Mouse (Mus musculus): ENCODE data around the gene Stk32b.

The Stk32b gene

DNA sequence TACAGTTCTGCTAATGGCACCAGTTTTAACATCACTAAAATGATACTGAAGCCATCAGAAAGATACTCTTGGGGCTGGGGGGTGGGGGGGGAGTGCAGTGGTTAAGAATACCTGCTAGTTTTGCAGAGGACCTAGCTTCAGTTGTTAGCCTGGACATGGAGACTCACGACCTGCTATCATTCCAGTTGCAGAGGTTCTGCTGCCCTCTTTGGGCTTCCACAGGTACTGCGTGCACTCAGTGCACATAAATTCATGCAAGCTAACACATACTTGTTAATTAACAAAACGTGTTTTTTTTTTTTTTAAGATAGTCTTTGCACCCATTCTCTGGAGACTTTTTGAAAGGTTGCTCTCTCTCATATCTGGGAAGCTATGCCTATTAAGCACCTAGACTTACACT lies 8.8 kb downstream of the Stk32b start:
- no peak for DNase-seq (ENCODE audit: low read depth, low spot score)
- Histone ChIP-seq H3K36me3 (ENCODE audit: control insufficient read depth, insufficient read depth, low read length, poor library complexity, severe bottlenecking) (no peaks in the 10 kb centered on the region), H3K27me3 (ENCODE audit: control insufficient read depth, insufficient read depth, low read length, poor library complexity, severe bottlenecking) (no peaks in the 10 kb centered on the region)

DNA sequence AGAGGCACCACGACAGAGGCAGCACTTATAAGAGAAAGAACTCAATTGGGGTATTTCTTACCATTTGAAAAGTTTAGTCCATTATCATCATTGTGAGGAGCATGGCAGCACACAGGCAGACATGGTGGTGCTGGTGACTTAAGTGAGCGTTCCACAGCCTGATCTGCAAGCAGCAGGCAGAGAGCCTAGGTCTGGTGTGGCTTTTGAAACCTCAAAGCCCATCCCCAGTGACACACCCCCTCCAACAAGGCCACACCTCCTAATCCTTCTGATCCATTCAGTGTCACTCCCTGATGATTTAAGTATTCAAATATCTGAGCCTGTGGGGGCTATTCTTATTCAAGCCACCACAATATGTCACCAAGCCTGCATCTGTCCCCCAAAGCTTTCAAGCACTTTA lies 12.0 kb downstream of the Stk32b start:
- H3K27me3 ChIP-seq (ENCODE audit: control insufficient read depth, insufficient read depth, low read length, poor library complexity, severe bottlenecking): no peaks in the 10 kb centered on the region
- H3K36me3 ChIP-seq (ENCODE audit: control insufficient read depth, insufficient read depth, low read length, poor library complexity, severe bottlenecking): no peaks in the 10 kb centered on the region
- no peak for DNase-seq (ENCODE audit: low read depth, low spot score)

DNA sequence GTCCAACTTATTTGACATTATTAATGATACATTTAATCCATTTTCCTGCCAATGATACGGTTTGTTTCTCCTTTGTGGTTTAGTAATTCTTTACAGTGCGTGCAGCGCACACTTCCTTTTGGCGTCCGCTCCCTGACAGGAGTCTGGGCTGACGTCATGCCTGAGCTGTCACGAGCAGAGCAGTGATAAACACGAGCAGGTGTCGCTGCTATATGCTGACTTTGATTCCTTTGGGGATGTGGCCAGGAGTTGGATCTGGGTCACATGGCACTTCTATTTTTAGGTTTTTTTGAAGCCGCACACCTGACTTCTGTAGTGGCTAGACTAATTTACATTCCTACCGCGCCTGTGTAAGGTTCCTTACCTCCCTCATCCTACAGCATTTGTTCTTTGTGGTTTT lies 17.2 kb downstream of the Stk32b start:
- no peak for DNase-seq (ENCODE audit: low read depth, low spot score)
- H3K36me3 ChIP-seq (ENCODE audit: control insufficient read depth, insufficient read depth, low read length, poor library complexity, severe bottlenecking): no peaks in the 10 kb centered on the region

DNA sequence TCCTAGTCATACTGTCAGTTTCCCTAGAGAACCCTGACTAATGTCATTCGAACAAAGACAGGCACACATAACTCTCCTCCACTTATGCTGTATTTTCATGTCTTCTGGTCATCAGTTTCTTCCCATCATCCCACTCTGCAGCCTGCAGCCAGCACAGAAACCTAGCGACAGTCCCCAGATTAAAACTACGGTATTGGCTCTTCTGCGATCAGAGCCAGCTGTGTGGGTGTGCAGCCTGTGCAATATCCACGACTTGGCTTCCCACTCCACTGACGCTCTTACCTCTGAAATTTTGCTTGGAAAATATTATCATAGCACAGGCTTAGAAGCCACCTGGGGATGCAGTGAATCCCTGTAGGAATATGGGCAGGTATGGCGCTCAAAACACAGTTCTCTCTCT lies 19.7 kb downstream of the Stk32b start:
- H3K36me3 ChIP-seq (ENCODE audit: control insufficient read depth, insufficient read depth, low read length, poor library complexity, severe bottlenecking): no peaks in the 10 kb centered on the region
- DNase-seq (ENCODE audit: low read depth, low spot score): no peak
- H3K27me3 ChIP-seq (ENCODE audit: control insufficient read depth, insufficient read depth, low read length, poor library complexity, severe bottlenecking): no peaks in the 10 kb centered on the region

More for the DNA sequence above, 17.2 kb downstream of the Stk32b start:
- H3K27me3 ChIP-seq (ENCODE audit: control insufficient read depth, insufficient read depth, low read length, poor library complexity, severe bottlenecking): no peaks in the 10 kb centered on the region

DNA sequence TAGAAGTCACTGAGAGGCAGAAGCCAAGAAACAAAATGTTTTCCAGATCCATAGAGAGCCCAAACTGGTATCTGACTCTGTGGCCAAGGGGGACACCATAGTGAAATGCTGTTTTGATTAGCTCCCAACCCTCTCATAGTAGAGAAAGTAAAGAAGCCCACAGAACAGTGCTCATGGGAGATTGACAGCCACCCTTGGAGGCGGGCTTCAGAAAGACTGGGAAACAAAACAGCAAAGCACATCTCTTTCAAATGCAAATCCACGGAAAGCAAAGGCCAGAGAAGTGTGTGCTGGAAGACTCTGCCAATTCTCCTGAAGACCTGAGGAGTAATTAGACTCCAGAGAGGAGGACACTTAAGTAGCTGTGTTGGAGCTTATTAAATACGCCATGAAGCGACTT lies 21.2 kb downstream of the Stk32b start:
- DNase-seq (ENCODE audit: low read depth, low spot score): no peak
- no peaks in the 10 kb centered on the region for H3K36me3 ChIP-seq (ENCODE audit: control insufficient read depth, insufficient read depth, low read length, poor library complexity, severe bottlenecking)
- H3K27me3 ChIP-seq (ENCODE audit: control insufficient read depth, insufficient read depth, low read length, poor library complexity, severe bottlenecking): no peaks in the 10 kb centered on the region

DNA sequence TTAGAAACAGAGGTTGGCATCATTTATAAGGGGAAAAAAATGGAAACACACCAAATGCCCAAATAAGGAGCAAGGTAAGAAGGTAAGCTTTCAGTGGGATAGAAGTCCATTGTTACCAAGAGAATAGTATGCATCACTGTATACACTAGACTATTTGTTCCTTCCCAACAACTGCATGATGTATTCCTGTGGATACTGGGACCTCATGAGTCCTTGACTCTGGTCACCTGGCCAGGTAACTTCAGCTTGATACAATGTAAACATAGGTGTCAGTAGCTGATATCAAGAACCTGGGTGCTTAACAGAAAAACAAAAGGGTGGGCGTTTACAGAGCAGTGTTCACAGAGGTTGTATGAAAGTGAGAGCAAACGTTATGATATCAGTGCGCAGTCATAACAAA lies 24.2 kb downstream of the Stk32b start:
- no peak for DNase-seq (ENCODE audit: low read depth, low spot score)
- no peaks in the 10 kb centered on the region for H3K27me3 ChIP-seq (ENCODE audit: control insufficient read depth, insufficient read depth, low read length, poor library complexity, severe bottlenecking)
- no peaks in the 10 kb centered on the region for H3K36me3 ChIP-seq (ENCODE audit: control insufficient read depth, insufficient read depth, low read length, poor library complexity, severe bottlenecking)

DNA sequence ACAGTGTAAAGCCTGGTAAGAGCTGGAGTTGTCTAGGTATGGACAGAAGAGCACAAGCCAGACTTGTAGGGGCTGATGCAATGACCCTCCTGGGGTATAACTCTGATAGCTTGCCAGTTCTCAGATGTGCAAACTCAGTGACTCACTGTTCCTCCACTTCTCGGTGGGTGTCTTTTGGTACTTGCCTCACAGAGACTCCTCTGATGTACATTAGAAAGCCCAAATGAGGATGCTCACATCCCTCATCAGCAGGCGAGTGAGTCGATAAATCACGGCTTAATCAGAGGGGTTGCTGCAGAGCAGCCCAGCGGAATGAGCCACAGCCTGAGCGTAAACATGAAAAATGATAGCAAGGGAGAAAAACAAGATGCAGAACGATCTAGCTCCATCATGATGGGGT lies 46.2 kb downstream of the Stk32b start:
- H3K36me3 ChIP-seq (ENCODE audit: control insufficient read depth, insufficient read depth, low read length, poor library complexity, severe bottlenecking): no peaks in the 10 kb centered on the region
- DNase-seq (ENCODE audit: low read depth, low spot score): no peak
- H3K27me3 ChIP-seq (ENCODE audit: control insufficient read depth, insufficient read depth, low read length, poor library complexity, severe bottlenecking): no peaks in the 10 kb centered on the region

DNA sequence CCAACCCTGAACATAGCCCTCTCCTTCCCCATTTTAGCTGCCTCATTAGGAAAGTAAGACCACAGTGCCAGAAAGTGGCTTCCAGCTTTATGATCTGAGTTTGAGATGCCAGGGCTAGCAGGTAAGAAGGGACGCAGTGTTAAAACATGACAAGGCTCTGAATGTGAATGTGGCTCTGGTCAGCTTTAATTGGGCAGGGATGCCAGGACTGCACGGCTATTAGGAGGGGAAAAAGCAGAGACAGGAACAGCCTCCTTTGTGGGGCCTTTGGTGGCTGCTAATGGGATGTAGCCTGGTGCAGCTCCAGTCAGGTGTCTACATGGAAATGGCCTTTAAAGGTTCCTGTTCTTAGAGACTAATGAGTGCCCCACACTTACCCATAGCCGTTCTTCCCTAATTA lies 52.0 kb downstream of the Stk32b start:
- DNase-seq (ENCODE audit: low read depth, low spot score): no peak
- no peaks in the 10 kb centered on the region; the same call in 1 of the 2 replicates for H3K27me3 ChIP-seq (ENCODE audit: control insufficient read depth, insufficient read depth, low read length, poor library complexity, severe bottlenecking)
- H3K36me3 ChIP-seq (ENCODE audit: control insufficient read depth, insufficient read depth, low read length, poor library complexity, severe bottlenecking): no peaks in the 10 kb centered on the region

DNA sequence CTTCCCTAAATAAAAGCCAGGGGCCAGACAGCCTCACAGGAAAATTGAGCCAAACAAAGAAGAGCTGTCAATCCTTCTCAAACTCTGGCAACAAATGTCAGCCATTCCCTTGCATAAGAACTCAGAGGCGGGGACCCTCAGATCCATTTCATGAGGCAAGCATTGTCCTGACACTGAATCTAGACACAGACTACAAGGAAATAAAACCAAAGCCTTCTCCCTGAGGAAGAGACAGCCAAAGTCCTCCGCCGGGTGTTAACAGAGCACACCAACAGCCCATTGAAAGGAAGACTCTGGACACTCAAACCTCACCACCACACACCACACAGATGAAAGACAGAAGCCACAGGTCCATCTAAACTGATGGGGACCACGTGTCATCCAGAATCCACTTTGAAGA lies 57.8 kb downstream of the Stk32b start:
- no peak for DNase-seq (ENCODE audit: low read depth, low spot score)
- Histone ChIP-seq H3K27me3 (ENCODE audit: control insufficient read depth, insufficient read depth, low read length, poor library complexity, severe bottlenecking) (no peaks in the 10 kb centered on the region; the same call in 1 of the 2 replicates), H3K36me3 (ENCODE audit: control insufficient read depth, insufficient read depth, low read length, poor library complexity, severe bottlenecking) (no peaks in the 10 kb centered on the region)

DNA sequence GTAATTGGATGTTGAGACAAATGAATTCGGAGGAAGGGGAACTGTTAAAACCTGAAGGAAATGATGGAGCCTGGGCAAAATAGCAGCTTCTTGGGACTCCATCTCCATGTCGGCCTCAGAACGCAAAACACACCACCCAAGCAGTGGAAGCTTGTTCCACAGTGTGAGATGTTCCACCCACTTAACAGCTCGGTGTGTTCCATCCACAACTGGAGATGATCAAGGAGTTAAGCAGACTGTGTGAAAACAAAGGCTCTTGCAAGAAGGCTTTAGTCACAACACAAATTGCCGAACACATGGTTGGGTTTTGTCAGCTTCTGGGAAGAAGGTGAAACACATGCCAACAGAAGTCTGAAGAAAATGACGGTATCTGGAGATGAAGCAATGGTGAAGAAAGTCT lies 59.2 kb downstream of the Stk32b start:
- no peaks in the 10 kb centered on the region; the same call in 1 of the 2 replicates for H3K27me3 ChIP-seq (ENCODE audit: control insufficient read depth, insufficient read depth, low read length, poor library complexity, severe bottlenecking)
- H3K36me3 ChIP-seq (ENCODE audit: control insufficient read depth, insufficient read depth, low read length, poor library complexity, severe bottlenecking): no peaks in the 10 kb centered on the region
- no peak for DNase-seq (ENCODE audit: low read depth, low spot score)

DNA sequence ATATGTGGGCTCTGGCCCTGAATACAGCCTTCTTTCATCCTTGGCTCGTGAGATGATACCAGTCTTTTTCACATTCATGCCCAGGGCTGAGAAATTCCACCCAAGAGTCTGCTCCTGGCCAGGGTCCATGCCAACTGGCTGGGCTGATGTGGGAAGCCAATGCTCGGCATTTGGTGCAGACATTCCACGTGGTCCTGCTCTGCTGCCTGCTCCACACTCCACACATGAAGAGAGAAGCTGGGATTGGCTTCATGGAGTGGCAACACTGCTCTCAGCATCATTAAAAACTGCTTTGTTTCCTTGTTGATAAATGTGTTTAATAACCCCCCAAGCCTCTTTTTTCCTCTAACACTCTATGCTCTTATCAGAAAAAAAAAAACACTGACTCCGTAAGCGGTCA lies 61.8 kb downstream of the Stk32b start:
- DNase-seq (ENCODE audit: low read depth, low spot score): no peak
- Histone ChIP-seq H3K27me3 (ENCODE audit: control insufficient read depth, insufficient read depth, low read length, poor library complexity, severe bottlenecking) (no peaks in the 10 kb centered on the region), H3K36me3 (ENCODE audit: control insufficient read depth, insufficient read depth, low read length, poor library complexity, severe bottlenecking) (no peaks in the 10 kb centered on the region)

DNA sequence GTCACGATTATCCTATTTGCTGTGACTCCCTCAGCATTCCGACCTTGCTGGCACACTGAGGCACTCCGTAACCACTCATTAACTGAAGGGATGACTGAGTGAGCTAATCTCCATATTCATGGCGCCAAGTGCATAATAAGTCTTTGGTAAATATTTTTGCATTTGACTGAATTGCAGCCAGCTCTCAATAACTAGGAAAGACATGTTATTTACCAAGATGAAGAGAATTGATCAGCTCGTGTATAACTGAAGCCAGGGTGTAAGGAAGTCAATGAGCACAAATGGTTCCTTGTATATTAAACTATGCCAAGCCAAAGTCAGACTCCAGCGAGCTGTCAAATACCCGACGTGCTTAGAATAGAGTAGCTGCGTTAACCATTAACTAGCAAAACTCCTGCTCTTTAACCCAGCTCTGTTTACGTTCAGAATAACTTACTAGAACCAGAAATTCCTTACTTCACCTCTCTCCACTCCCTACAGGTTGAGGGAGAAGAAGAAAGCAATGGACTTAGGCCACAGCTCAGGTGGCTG lies 66.2 kb downstream of the Stk32b start:
- no peak for DNase-seq (ENCODE audit: low read depth, low spot score)
- Histone ChIP-seq H3K36me3 (ENCODE audit: control insufficient read depth, insufficient read depth, low read length, poor library complexity, severe bottlenecking) (no peaks in the 10 kb centered on the region), H3K27me3 (ENCODE audit: control insufficient read depth, insufficient read depth, low read length, poor library complexity, severe bottlenecking) (no peaks in the 10 kb centered on the region)

DNA sequence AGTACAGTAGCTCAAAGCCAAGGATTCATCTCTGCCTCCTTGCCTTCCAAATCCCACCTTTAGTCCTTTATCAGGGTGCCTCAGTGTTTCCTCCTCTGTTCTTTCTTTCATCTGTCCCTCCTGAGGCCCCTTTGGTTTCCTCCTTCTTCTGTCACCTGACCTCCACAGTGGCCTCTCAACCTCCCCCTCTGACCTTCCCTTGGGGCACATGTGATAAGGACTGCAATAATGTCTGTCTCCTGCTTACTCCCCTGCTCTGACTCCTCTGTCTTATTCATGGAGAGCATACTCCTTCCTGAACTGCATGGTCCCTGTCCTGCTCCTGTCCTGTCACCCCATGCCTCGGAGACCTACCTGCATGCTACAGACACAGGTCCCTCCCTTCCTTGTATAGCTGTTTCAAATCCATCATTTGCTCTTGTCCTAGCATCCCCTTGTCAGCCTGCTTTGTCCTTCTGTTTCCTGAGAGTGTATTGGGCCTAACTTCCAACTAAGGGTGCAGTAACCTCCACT lies 66.8 kb downstream of the Stk32b start:
- Histone ChIP-seq H3K36me3 (ENCODE audit: control insufficient read depth, insufficient read depth, low read length, poor library complexity, severe bottlenecking) (no peaks in the 10 kb centered on the region), H3K27me3 (ENCODE audit: control insufficient read depth, insufficient read depth, low read length, poor library complexity, severe bottlenecking) (no peaks in the 10 kb centered on the region)
- DNase-seq (ENCODE audit: low read depth, low spot score): no peak

DNA sequence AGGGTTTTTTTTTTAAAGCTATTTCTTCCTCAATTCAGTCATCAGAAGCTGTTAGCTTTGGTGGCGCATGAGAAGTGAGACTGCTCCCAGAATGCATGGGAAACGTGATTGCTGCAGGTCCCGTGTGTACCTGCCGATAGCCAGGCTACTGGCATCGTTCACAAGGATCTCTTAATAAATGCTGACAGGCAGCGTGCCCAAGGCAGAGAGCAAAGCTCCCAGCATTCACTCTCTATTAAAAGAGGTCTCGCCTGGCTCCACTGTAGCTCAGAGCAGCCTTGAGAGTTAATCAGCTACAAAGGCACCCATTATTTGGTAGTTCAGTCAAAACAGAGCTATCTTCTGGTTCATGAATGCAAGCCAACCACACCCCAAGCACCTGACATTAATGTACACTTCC lies 72.9 kb downstream of the Stk32b start:
- H3K36me3 ChIP-seq (ENCODE audit: control insufficient read depth, insufficient read depth, low read length, poor library complexity, severe bottlenecking): no peaks in the 10 kb centered on the region

DNA sequence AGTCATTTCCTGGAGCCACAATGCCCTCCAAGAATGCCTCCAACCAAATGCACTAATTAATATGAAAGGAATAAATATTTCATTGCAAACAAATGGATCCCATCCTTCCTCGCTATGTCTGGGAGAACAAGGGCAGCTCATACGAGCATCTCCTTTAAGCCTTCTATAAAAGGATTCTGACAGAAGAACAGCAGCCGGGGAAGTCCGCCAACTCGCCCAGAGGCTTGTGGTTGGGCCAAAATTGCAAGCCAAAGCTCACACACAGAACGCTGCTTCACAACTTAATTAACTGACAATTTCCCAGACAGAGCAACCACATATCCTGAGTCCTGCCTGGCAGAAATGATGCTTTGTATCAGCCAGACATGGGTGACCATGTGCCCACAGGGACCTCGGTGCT lies 74.5 kb downstream of the Stk32b start:
- DNase-seq (ENCODE audit: low read depth, low spot score): no peak
- no peaks in the 10 kb centered on the region for H3K36me3 ChIP-seq (ENCODE audit: control insufficient read depth, insufficient read depth, low read length, poor library complexity, severe bottlenecking)

More for the DNA sequence above, 72.9 kb downstream of the Stk32b start:
- H3K27me3 ChIP-seq (ENCODE audit: control insufficient read depth, insufficient read depth, low read length, poor library complexity, severe bottlenecking): no peaks in the 10 kb centered on the region
- no peak for DNase-seq (ENCODE audit: low read depth, low spot score)

DNA sequence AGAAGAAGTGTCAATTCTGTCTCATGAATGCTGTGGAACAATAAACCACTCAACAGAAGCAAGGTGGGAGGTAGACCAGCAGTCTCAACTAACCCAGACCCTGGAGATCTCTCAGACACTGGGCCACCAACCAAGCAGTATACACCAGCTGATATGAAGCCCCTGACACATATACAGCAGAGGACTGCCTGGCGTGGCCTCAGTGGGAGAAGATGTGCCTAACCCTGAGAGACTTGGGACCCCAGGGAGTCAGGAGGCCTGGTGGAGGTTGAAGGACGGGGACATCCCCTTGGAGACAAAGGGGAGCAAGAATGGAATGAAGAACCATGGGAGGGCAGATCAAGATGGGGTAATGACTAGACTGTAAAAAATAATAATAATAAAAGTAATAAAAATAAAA lies 82.2 kb downstream of the Stk32b start:
- no peaks in the 10 kb centered on the region for H3K27me3 ChIP-seq (ENCODE audit: control insufficient read depth, insufficient read depth, low read length, poor library complexity, severe bottlenecking)
- no peak for DNase-seq (ENCODE audit: low read depth, low spot score)
- no peaks in the 10 kb centered on the region for H3K36me3 ChIP-seq (ENCODE audit: control insufficient read depth, insufficient read depth, low read length, poor library complexity, severe bottlenecking)

More for the DNA sequence above, 74.5 kb downstream of the Stk32b start:
- no peaks in the 10 kb centered on the region for H3K27me3 ChIP-seq (ENCODE audit: control insufficient read depth, insufficient read depth, low read length, poor library complexity, severe bottlenecking)
